Mouse (Mus musculus) cerebellum, postnatal 10 days (tissue): ENCODE results near the gene Tcl1b1.
"Not testable (repeated sequence)": the region's sequence is repeated elsewhere in the genome, so short reads cannot be mapped to it uniquely, and the experiment has no call there.

Source experiments
- DNase-seq, 2 experiments: peaks; one replicate each; pipeline ENCODE4 v3.0.0; 2021; ENCODE audit warnings: mixed read lengths in 2 of 2

The Tcl1b1 gene

DNA sequence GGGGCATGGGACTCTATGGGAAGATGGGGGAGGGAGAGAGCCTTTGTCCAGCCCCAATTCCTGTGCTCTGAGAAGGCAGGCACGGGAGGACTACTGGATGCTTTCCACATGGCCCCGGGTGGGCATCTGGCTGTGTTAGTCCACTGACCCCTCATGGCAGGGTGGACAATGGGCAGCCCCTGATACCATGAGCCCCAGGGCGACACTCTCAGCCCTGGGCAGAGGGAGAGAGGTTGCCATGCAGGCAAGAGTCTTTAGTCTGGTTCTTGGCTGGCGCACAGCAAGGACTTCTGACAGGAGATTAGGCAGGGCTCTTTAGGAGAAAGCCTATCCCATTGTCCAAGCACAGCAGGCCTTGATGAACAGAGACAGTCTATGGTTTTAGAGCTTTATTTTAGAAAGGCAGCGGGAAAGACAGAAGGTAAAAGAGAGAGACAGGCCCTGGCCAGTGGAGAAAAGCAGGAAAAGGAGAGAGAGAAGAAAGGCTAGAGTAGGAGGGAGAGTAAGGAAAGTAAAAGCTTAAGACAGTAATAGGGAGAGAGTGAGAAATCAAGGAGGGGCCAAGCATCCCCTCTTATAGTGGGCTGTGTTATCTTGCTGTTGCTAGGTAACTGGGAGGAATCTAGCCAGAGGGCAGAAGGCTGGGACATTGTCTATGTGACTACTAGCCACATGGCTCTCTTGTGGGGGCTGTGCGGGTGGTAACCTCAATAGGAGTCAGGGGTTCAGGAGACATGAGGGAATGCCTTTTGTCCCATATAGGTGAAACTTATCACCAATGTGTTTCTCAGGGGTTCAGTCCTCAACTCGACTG, 40.4 kb downstream of the Tcl1b1 start:
- DNase-seq = peak in 1 of 2 experiments; percentile 13

DNA sequence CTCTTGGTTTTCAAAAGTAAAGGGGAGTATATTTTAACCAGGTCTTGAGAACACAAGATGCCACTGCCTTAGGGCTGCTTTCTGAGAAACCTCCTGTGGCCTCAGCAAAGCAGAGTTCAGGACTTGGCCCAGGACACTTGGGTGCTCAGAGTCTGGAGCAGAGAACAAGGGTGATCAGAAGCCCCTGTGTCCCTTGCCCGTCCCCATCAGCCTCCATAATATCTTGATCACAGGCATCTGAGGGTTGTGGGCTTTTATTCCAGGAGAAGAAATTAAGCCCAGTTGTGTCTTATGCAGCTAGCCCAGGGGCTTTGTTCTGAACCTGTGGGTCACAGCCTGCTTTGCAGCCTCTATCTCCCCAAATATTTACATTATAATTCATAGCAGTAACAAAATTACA, 42.2 kb downstream of the Tcl1b1 start, which contains the start of gene Tcl1b4:
Gene Tcl1b4 (plus strand): TSS at position 301 of the 400 bp plus-strand sequence.
- not testable (repeated sequence) for DNase-seq

DNA sequence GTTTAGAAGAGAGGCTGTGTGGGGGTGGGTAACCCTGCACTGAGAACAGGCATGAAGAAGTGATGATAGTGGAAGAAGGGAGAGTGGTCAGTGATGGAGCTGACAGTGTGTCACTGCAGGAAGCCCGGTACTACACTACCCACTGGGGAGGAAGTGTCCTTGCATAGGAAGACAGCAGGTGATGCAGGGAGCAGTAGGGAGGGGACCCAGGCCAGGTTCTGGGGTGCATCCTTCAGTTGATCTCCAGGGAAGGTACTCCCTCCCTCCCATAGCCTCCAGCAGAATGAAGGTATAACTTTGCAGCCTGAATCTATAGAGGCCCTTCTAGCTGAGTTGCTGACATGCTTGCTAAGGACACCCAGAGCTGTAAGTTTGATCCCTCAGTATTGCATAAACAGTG, 47.6 kb downstream of the Tcl1b1 start:
- DNase-seq = no peak

GRCm38 (mm10) chr12:105208441-105208840, 49.0 kb downstream of the Tcl1b1 start:
- no peak for DNase-seq

GRCm38 (mm10) chr12:105209231-105209630, 49.7 kb downstream of the Tcl1b1 start:
- no peak for DNase-seq
